7 mouse cellular contexts compared by ENCODE assay signal in genomic region chrX:95658600-95659084, GRCm38 (mm10). TPM values are rescaled to one million over a fixed set of nuclear protein-coding genes. Genes with fewer than 3 reads are reported as not detected.
DNase-seq lines count a peak whose midpoint lies in the region; ATAC-seq and TF ChIP-seq lines count a peak whose summit lies in the region.

No protein-coding gene starts in this region.

- H3ac ChIP-seq in myocyte (ENCODE audit: control insufficient read depth, insufficient read length), result no peak overlapping the region

- no peaks in the 10 kb centered on the region for H3K79me2 ChIP-seq in myocyte (ENCODE audit: control insufficient read depth, insufficient read depth)

- peak; percentile 14 for DNase-seq in left cerebral cortex, postnatal 4 days
- no peak for DNase-seq in left cerebral cortex, postnatal 36 days (ENCODE audit: low spot score in 2 of 2)
- DNase-seq in forelimb bud, embryonic 11.5 days (ENCODE audit: low read depth, low spot score), result peak; percentile 1

- no peaks in the 10 kb centered on the region for H3K27me3 ChIP-seq in limb, embryonic 13.5 days
- H3K27me3 ChIP-seq in myocyte (ENCODE audit: control insufficient read depth, insufficient read depth, insufficient read length), result no peaks in the 10 kb centered on the region

- H3K9ac ChIP-seq in limb, embryonic 13.5 days, result peak overlapping the region; percentile 39; the same call in 1 of the 2 replicates

- no peaks in the 10 kb centered on the region for H3K9me3 ChIP-seq in limb, embryonic 13.5 days

- peak; percentile 48 for ATAC-seq in limb, embryonic 13.5 days (ENCODE audit: low FRiP score, low read depth)
- ATAC-seq in monocyte, adult 5-6 weeks (replicated peaks; ENCODE audit: insufficient number of reproducible peaks, low FRiP score, low TSS enrichment, poor library complexity, severe bottlenecking), result no peak

- H3K4me2 ChIP-seq in limb, embryonic 13.5 days (replicated peaks), result peak overlapping the region; percentile 58
- H3K4me2 ChIP-seq in myocyte (ENCODE audit: low read depth), result peak overlapping the region; percentile 67

- peak overlapping the region; percentile 49 for H3K27ac ChIP-seq in brown adipose tissue, adult 24 weeks (replicated peaks; ENCODE audit: low read depth, low read length)
- H3K27ac ChIP-seq in limb, embryonic 13.5 days, result no peak overlapping the region

- TF ChIP-seq POLR2A in myocyte (IDR thresholded peaks at IDR 0.05; ENCODE audit: insufficient read length, low read depth), result no peak

- H3K4me3 ChIP-seq in brown adipose tissue, adult 24 weeks (ENCODE audit: insufficient read depth, low read depth, low read length), result peak overlapping the region; percentile 81
- peak overlapping the region; percentile 48 for H3K4me3 ChIP-seq in limb, embryonic 13.5 days
- H3K4me3 ChIP-seq in myocyte, result peak overlapping the region; percentile 36

- no peaks in the 10 kb centered on the region for H3K4me1 ChIP-seq in brown adipose tissue, adult 24 weeks (ENCODE audit: control insufficient read depth, insufficient read depth, insufficient read length, low read length)
- H3K4me1 ChIP-seq in limb, embryonic 13.5 days, result no peaks in the 10 kb centered on the region

- intact Hi-C loops in left cerebral cortex, postnatal 4 days (cut with DNase I), result no loop called here
- intact Hi-C loops in left cerebral cortex, postnatal 36 days (cut with DNase I), result no loop called here

- 31% methylated on average over 12 of the region's 12 CpGs for WGBS in limb, embryonic 13.5 days

- no peaks in the 10 kb centered on the region for H3K36me3 ChIP-seq in limb, embryonic 13.5 days
- H3K36me3 ChIP-seq in myocyte (ENCODE audit: control insufficient read depth, insufficient read depth), result no peaks in the 10 kb centered on the region

TF ChIP-seq in myocyte, 11 proteins besides CTCF, POLR2A, EP300 and RAD21:
- TF ChIP-seq SRF (IDR thresholded peaks at IDR 0.05; ENCODE audit: control insufficient read depth, insufficient read length, low read depth) (no peak), CEBPB (IDR thresholded peaks at IDR 0.05; ENCODE audit: insufficient read depth, poor library complexity, severe bottlenecking) (no peak), TCF3 (IDR thresholded peaks at IDR 0.05; ENCODE audit: insufficient read length, low read depth) (no peak), REST (IDR thresholded peaks at IDR 0.05; ENCODE audit: insufficient read depth, insufficient read length) (no peak), E2F4 (IDR thresholded peaks at IDR 0.05; ENCODE audit: insufficient read depth) (no peak), MAX (IDR thresholded peaks at IDR 0.05; ENCODE audit: low read depth) (no peak), POLR2AphosphoS2 (IDR thresholded peaks at IDR 0.05; ENCODE audit: insufficient read length, low read depth) (no peak), TCF12 (IDR thresholded peaks at IDR 0.05; ENCODE audit: insufficient read depth, poor library complexity, severe bottlenecking) (no peak), MYOD1 (IDR thresholded peaks at IDR 0.05; ENCODE audit: control insufficient read depth in 1 of 3, insufficient read length in 2 of 3, low read depth in 2 of 3) (no peak), USF1 (IDR thresholded peaks at IDR 0.05; ENCODE audit: low read depth) (no peak), MYOG (IDR thresholded peaks at IDR 0.05; ENCODE audit: control insufficient read depth in 1 of 3, insufficient read depth in 1 of 3, insufficient read length in 2 of 3, low read depth in 2 of 3) (no peak)

RNA-seq across cellular contexts. Expression of gene Zc4h2, which starts 0.3 kb away (rescaled TPM):
- 10 to 100 TPM; 40.6 to 43.2 TPM for total RNA-seq in left cerebral cortex, postnatal 4 days (2021)
- 10 to 100 TPM; 19.9 to 22.3 TPM for total RNA-seq in left cerebral cortex, postnatal 36 days (2021)
- 2.7 and 2.9 TPM in 2 replicates for polyA plus RNA-seq in brown adipose tissue, adult 24 weeks (2012; ENCODE audit: insufficient read depth, insufficient read length, missing spikeins)
- 32.3 and 32.7 TPM in 2 replicates for polyA plus RNA-seq in limb, embryonic 13.5 days (2015; fragmentation: Nextera tagmentation; extraction: Ambion mirVana)
- 2.2 TPM for polyA plus RNA-seq in myocyte (2012; fragmentation: generic; extraction: Trizol)
- 1.8 to 3.4 TPM in 2 of 3 replicates, not detected in the other for total RNA-seq in monocyte, adult 5-6 weeks (2017)

RNA-seq across cellular contexts. Expression of gene Zc3h12b, which starts 52.8 kb away (rescaled TPM):
- 10 to 100 TPM; 19.2 to 20.9 TPM for total RNA-seq in left cerebral cortex, postnatal 4 days (2021)
- total RNA-seq in left cerebral cortex, postnatal 36 days (2021), result 10 to 100 TPM; 31.3 to 35.0 TPM
- 0.40 and 0.42 TPM in 2 replicates for polyA plus RNA-seq in brown adipose tissue, adult 24 weeks (2012; ENCODE audit: insufficient read depth, insufficient read length, missing spikeins)
- polyA plus RNA-seq in limb, embryonic 13.5 days (2015; fragmentation: Nextera tagmentation; extraction: Ambion mirVana), result 5.1 and 5.4 TPM in 2 replicates
- 0.54 TPM for polyA plus RNA-seq in myocyte (2012; fragmentation: generic; extraction: Trizol)
- 0.10 TPM in 1 of 3 replicates, not detected in the others for total RNA-seq in monocyte, adult 5-6 weeks (2017)

Comparison
In these comparisons a context has a peak if more than half of its experiments do, and no peak if none do; other contexts are left out.
1. DNase-seq: peak in left cerebral cortex, postnatal 4 days (single experiment) and forelimb bud, embryonic 11.5 days (single experiment); none in left cerebral cortex, postnatal 36 days (0 of 2).
2. RNA of gene Zc3h12b, which starts 52.8 kb away (total RNA-seq): 31.3 to 35.0 TPM in left cerebral cortex, postnatal 36 days and 19.2 to 20.9 TPM in left cerebral cortex, postnatal 4 days; 0.10 TPM in monocyte, adult 5-6 weeks; every median in the first group is over 10 times any median in the second.
3. Peak in every context shown above with its lines, with median percentiles within 50 percentile points of each other: H3K4me3 ChIP-seq.